Mouse (Mus musculus): ENCODE results near the gene Iqce.

Iqce gene

DNA sequence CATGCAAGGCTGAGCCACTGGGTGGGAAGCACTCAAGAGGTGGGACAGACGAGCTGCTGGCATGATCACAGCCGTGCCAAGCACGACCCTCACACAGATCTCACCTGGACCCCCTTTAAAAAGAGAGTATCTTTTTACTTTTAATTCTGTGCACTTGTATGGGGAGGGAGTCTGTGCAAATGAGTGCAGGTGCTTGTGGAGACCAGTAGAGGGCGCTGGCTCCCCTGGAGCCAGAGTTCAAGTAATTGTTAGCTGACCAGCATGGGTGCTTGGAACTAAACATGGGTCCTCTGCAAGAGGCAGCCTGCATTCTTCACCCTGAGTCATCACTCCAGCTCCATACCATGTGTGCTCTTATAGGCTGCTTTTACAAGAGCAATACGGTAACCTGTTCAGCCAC, 74.6 kb downstream of the Iqce start:
- DNase-seq (ENCODE audit: low read depth, low spot score): no peak
- Histone ChIP-seq H3K36me3 (ENCODE audit: control insufficient read depth, insufficient read depth, low read length, poor library complexity, severe bottlenecking) (peaks cover 6% of the 10 kb centered on the region), H3K27me3 (ENCODE audit: control insufficient read depth, insufficient read depth, low read length, poor library complexity, severe bottlenecking) (no peaks in the 10 kb centered on the region)

DNA sequence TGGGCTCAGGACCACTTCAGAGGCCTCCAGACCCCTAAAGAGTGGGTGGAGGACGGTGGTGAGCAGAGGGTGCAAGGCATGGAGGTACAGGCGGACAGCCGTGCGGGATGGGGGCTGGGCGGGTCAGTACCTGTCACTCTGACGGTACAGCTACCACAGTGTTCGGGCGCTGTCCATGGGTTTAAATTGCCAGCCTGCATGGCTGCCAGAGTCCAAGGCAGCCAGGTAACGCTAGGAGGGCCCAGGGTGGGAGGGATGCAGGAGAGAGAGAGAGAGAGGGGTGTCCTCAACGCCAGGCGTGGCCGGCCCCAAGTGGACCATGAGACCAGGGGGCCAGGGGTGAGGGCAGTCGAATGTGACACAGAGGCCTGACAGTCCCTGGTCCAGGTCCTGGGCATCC, 77.2 kb downstream of the Iqce start:
- peaks cover 5% of the 10 kb centered on the region for H3K36me3 ChIP-seq (ENCODE audit: control insufficient read depth, insufficient read depth, low read length, poor library complexity, severe bottlenecking)
- no peaks in the 10 kb centered on the region for H3K27me3 ChIP-seq (ENCODE audit: control insufficient read depth, insufficient read depth, low read length, poor library complexity, severe bottlenecking)
- no peak for DNase-seq (ENCODE audit: low read depth, low spot score)

- no peaks in the 10 kb centered on the region for H3K27me3 ChIP-seq (ENCODE audit: control insufficient read depth, insufficient read depth, low read length, poor library complexity, severe bottlenecking)
Measured at GRCm38 (mm10) chr5:140624238-140624637, 77.9 kb downstream of the Iqce start.

GRCm38 (mm10) chr5:140623791-140624190, 78.4 kb downstream of the Iqce start:
- Histone ChIP-seq H3K36me3 (ENCODE audit: control insufficient read depth, insufficient read depth, low read length, poor library complexity, severe bottlenecking) (peaks cover 5% of the 10 kb centered on the region), H3K27me3 (ENCODE audit: control insufficient read depth, insufficient read depth, low read length, poor library complexity, severe bottlenecking) (no peaks in the 10 kb centered on the region)
- no peak for DNase-seq (ENCODE audit: low read depth, low spot score)

More at GRCm38 (mm10) chr5:140624238-140624637, 77.9 kb downstream of the Iqce start:
- no peak for DNase-seq (ENCODE audit: low read depth, low spot score)
- H3K36me3 ChIP-seq (ENCODE audit: control insufficient read depth, insufficient read depth, low read length, poor library complexity, severe bottlenecking): peaks cover 5% of the 10 kb centered on the region

GRCm38 (mm10) chr5:140622978-140623670, 79.1 kb downstream of the Iqce start:
- Histone ChIP-seq H3K36me3 (ENCODE audit: control insufficient read depth, insufficient read depth, low read length, poor library complexity, severe bottlenecking) (peaks cover 5% of the 10 kb centered on the region), H3K27me3 (ENCODE audit: control insufficient read depth, insufficient read depth, low read length, poor library complexity, severe bottlenecking) (no peaks in the 10 kb centered on the region)
- DNase-seq (ENCODE audit: low read depth, low spot score): no peak

DNA sequence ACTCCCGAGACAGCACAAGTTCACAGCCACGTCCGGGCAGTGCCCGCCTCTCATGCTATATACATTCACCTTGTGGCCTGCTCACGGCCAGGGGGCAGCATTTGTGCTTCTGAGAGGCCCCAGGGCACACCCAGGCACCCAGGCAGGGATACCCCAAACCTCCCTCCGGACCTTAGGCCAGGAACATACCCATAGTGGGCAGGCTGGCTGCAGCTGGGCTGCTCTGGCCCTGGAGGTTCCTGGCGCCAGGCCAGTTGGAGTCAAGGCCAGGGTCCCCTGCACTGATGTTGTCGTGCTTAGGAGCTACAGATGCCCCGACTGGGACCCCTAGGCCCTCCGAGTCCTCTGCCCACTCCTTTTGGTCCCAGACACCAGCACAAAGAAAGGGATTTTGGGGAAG, 80.7 kb downstream of the Iqce start:
- Histone ChIP-seq H3K27me3 (ENCODE audit: control insufficient read depth, insufficient read depth, low read length, poor library complexity, severe bottlenecking) (no peaks in the 10 kb centered on the region), H3K36me3 (ENCODE audit: control insufficient read depth, insufficient read depth, low read length, poor library complexity, severe bottlenecking) (peaks cover 5% of the 10 kb centered on the region)
- no peak for DNase-seq (ENCODE audit: low read depth, low spot score)

GRCm38 (mm10) chr5:140621092-140621491, 81.1 kb downstream of the Iqce start:
- DNase-seq (ENCODE audit: low read depth, low spot score): no peak
- H3K27me3 ChIP-seq (ENCODE audit: control insufficient read depth, insufficient read depth, low read length, poor library complexity, severe bottlenecking): no peaks in the 10 kb centered on the region
- peaks cover 5% of the 10 kb centered on the region; the same call in 1 of the 2 replicates for H3K36me3 ChIP-seq (ENCODE audit: control insufficient read depth, insufficient read depth, low read length, poor library complexity, severe bottlenecking)

- H3K36me3 ChIP-seq (ENCODE audit: control insufficient read depth, insufficient read depth, low read length, poor library complexity, severe bottlenecking): peaks cover 5% of the 10 kb centered on the region
- peak; percentile 27 for DNase-seq (ENCODE audit: low read depth, low spot score)
Measured at GRCm38 (mm10) chr5:140619895-140620736, 82.1 kb downstream of the Iqce start.

DNA sequence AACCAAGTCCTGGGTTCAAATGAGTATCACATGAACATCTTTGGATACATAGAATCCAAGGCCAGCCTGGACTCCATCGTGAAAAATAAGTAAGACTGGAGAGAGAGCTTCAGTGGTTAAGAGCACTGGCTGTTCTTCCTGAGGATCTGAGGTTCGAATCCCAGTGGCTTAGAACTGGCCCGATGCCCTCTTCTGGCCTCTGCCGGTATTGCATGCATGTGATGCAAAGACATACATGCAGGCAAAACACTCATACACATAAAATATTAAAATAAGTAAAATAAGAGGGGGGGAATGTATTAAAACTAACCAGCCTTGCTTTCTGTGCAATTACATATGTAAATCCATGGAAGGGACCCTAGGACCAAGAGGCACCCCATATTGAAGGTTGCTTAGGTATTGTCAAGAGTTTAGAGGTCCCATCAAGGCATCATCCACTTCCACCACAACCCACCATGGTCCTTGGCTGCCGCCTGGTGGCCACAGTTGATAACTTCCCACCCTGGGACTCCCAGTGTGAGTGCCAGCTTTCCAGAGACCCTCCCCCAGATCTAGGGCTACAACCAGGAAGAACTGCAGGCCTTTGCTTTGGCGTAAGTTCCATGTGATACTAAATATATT, 82.9 kb downstream of the Iqce start:
- Histone ChIP-seq H3K36me3 (ENCODE audit: control insufficient read depth, insufficient read depth, low read length, poor library complexity, severe bottlenecking) (peaks cover 5% of the 10 kb centered on the region), H3K27me3 (ENCODE audit: control insufficient read depth, insufficient read depth, low read length, poor library complexity, severe bottlenecking) (no peaks in the 10 kb centered on the region)
- DNase-seq (ENCODE audit: low read depth, low spot score): peak; percentile 86

More at GRCm38 (mm10) chr5:140619895-140620736, 82.1 kb downstream of the Iqce start:
- H3K27me3 ChIP-seq (ENCODE audit: control insufficient read depth, insufficient read depth, low read length, poor library complexity, severe bottlenecking): no peaks in the 10 kb centered on the region

DNA sequence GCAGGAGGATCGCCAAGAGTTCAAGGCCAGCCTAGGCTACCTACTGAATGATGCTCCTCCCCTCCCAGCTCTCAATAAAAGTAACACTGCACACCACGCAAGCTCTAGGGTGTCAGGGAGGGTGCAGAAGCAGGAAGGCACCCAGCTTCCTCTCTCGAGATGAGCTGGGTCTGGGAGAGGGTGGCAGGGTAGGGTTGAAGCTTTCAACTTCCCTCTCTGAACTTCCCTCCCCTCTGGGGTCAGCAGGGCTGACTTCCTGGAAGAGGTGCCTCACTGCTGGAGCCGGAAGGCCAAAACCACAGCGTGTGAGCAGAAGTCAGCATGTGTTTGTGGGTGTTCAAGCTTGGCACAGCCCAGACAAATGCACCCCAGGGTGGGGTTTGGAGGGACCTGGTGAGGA, 84.5 kb downstream of the Iqce start:
- Histone ChIP-seq H3K27me3 (ENCODE audit: control insufficient read depth, insufficient read depth, low read length, poor library complexity, severe bottlenecking) (no peaks in the 10 kb centered on the region), H3K36me3 (ENCODE audit: control insufficient read depth, insufficient read depth, low read length, poor library complexity, severe bottlenecking) (peaks cover 6% of the 10 kb centered on the region)
- DNase-seq (ENCODE audit: low read depth, low spot score): peak; percentile 94

- Histone ChIP-seq H3K27me3 (ENCODE audit: control insufficient read depth, insufficient read depth, low read length, poor library complexity, severe bottlenecking) (no peaks in the 10 kb centered on the region), H3K36me3 (ENCODE audit: control insufficient read depth, insufficient read depth, low read length, poor library complexity, severe bottlenecking) (peaks cover 10% of the 10 kb centered on the region; the same call in 1 of the 2 replicates)
- DNase-seq (ENCODE audit: low read depth, low spot score): peak; percentile 83
Measured at GRCm38 (mm10) chr5:140616691-140617090, 85.5 kb downstream of the Iqce start.

DNA sequence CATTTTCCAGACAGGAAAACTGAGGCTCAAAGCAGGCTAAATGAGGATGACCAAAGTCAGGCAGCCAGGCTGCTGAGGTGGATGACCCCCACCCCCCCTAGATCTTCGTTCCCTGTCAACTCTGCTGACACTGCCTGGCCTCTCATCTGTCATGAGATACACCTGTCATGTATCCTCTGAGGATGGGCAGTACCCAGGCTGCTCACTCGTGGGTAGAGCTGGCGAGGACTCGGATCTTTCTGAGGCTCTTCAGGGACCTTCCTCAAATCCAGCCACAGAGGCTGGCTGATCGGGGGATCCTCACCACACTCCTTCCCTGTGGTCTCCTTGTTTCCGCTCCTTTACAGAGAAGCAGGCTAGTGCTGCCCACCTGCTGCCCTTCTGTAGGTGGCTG, 86.1 kb downstream of the Iqce start:
- DNase-seq (ENCODE audit: low read depth, low spot score): peak; percentile 43
- no peaks in the 10 kb centered on the region for H3K27me3 ChIP-seq (ENCODE audit: control insufficient read depth, insufficient read depth, low read length, poor library complexity, severe bottlenecking)
- peaks cover 10% of the 10 kb centered on the region; the same call in 1 of the 2 replicates for H3K36me3 ChIP-seq (ENCODE audit: control insufficient read depth, insufficient read depth, low read length, poor library complexity, severe bottlenecking)

- Histone ChIP-seq H3K36me3 (ENCODE audit: control insufficient read depth, insufficient read depth, low read length, poor library complexity, severe bottlenecking) (peaks cover 10% of the 10 kb centered on the region; the same call in 1 of the 2 replicates), H3K27me3 (ENCODE audit: control insufficient read depth, insufficient read depth, low read length, poor library complexity, severe bottlenecking) (no peaks in the 10 kb centered on the region)
- DNase-seq (ENCODE audit: low read depth, low spot score): peak; percentile 23
Measured at GRCm38 (mm10) chr5:140615321-140616109, 86.7 kb downstream of the Iqce start.

- DNase-seq (ENCODE audit: low read depth, low spot score): no peak
- Histone ChIP-seq H3K36me3 (ENCODE audit: control insufficient read depth, insufficient read depth, low read length, poor library complexity, severe bottlenecking) (peaks cover 10% of the 10 kb centered on the region; the same call in 1 of the 2 replicates), H3K27me3 (ENCODE audit: control insufficient read depth, insufficient read depth, low read length, poor library complexity, severe bottlenecking) (no peaks in the 10 kb centered on the region)
Measured at GRCm38 (mm10) chr5:140614837-140615236, 87.3 kb downstream of the Iqce start.

All from splenic B cell, adult 2 months (primary cell).